Mouse (Mus musculus) gonadal fat pad, adult 2 months (tissue): ENCODE results near the gene Speer1. TPM values are rescaled to one million over a fixed set of nuclear protein-coding genes. Genes with fewer than 3 reads are reported as not detected.
"Not testable (repeated sequence)": the region's sequence is repeated elsewhere in the genome, so short reads cannot be mapped to it uniquely, and the experiment has no call there.

Experiments
- DNase-seq: peaks from one replicate; pipeline ENCODE4 v3.0.0-alpha.2; 2012; ENCODE audit warnings: low read depth
- polyA plus RNA-seq: library from polyadenylated mRNA; depleted of rRNA; stranded (reverse); fragments of >200 nt; gene quantifications from 2 replicates; pipeline ENCODE4 v1.2.3, GENCODE M21; 2012; rRNA removed

Speer1 gene
- not detected in 2 replicates for polyA plus RNA-seq

DNA sequence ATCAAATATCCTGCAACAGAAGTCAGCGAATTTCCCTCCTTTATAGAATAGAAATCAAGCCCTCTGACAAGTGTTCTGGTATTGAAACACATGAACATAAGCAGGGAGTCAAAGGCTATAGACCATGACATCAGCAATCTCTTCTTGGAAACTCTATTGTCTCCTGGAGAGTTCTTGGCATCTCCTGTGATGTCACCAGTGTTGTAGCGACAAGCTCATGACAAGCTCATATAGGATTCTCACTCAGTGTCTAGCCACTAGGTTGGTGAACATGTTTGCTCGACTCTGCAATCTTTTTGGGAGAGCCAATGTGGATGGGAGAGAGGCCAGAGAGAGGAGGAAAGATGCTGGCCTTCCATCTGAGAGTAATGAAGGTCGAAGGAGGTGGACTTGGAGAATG is at the start of gene Speer1:
TSS of gene Speer1 (plus strand) at position 301 of the 400 bp plus-strand sequence.
- DNase-seq, result not testable (repeated sequence)

Other genes starting within 250 kb of the Speer1 start
- gene Gm8879, start 213.9 kb upstream of the Speer1 start, polyA plus RNA-seq, result not detected in 2 replicates
- gene Gm5861, start 158.4 kb upstream of the Speer1 start, polyA plus RNA-seq, result not detected in 2 replicates
- not detected in 2 replicates for gene Gm8890, start 85.5 kb upstream of the Speer1 start, polyA plus RNA-seq
- not detected in 2 replicates for gene Gm8897, start 74.9 kb downstream of the Speer1 start, polyA plus RNA-seq
- gene Gm8906, start 161.2 kb downstream of the Speer1 start, polyA plus RNA-seq, result not detected in 2 replicates